Mouse (Mus musculus): ENCODE measurements at regions not wholly inside any gene's neighbourhood (a gene's known extent, or its start where the extent isn't known, plus 50 kb on each side); places are given as distances from the start of the nearest gene placed in this dataset.

DNA sequence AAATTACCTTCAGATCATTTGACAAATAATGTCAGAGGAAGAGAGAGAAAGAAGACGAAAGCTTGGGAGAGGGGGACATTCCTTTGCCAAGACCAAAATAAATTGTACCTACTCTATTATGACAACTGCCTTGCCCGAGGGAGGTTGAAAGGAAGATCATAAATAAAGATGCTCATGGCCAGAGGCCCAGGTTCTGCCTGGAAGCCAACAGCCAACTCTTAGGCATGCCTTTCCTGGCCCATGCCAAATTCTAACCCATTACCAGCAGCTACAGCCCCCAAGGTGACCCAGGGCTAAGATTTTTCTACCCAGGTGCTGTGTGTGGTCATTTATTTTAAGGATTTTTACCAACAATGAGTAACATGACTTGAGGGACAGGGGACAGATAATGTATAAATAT, 54.9 kb downstream of the Cbln1 start:
- DNase-seq (ENCODE audit: low spot score in 2 of 2) = no peak

GRCm38 (mm10) chr8:87415051-87415630, 57.3 kb downstream of the Cbln1 start:
- intact Hi-C loops (cut with DNase I) = no loop called here
- no peak for DNase-seq (ENCODE audit: low spot score in 2 of 2)

More for the DNA sequence above, 54.9 kb downstream of the Cbln1 start:
- intact Hi-C loops (cut with DNase I) = no loop called here

DNA sequence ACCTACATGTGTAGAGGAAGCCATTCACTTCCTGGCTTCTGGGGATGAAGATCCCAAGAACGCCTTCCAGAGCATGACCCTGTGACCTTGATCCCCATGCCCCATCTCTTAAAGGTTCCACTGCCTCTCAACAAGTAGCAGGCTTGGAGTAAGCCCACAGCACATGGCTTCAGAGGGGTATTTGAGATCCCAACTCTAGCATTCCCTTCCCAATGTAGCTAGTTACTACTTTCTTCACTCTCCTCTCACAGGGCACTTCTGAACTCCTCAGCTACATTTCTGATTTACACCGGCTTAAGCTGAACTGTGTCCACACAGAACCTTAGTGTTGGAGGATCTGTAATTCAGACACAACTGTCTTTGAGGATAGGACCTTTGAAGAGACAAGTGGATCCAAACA, 83.4 kb downstream of the Cbln1 start:
- no peak for DNase-seq (ENCODE audit: low spot score in 2 of 2)
- intact Hi-C loops (cut with DNase I) = no loop called here

- DNase-seq (ENCODE audit: low spot score in 2 of 2) = no peak
- intact Hi-C loops (cut with DNase I) = no loop called here
Observed at GRCm38 (mm10) chr8:87383527-87384206, 88.7 kb downstream of the Cbln1 start.

GRCm38 (mm10) chr8:87382311-87382710, 90.1 kb downstream of the Cbln1 start:
- DNase-seq (ENCODE audit: low spot score in 2 of 2) = no peak
- intact Hi-C loops (cut with DNase I) = no loop called here

- no peak for DNase-seq (ENCODE audit: low spot score in 2 of 2)
- intact Hi-C loops (cut with DNase I) = no loop called here
Observed at GRCm38 (mm10) chr8:87380791-87381190, 91.6 kb downstream of the Cbln1 start.

DNA sequence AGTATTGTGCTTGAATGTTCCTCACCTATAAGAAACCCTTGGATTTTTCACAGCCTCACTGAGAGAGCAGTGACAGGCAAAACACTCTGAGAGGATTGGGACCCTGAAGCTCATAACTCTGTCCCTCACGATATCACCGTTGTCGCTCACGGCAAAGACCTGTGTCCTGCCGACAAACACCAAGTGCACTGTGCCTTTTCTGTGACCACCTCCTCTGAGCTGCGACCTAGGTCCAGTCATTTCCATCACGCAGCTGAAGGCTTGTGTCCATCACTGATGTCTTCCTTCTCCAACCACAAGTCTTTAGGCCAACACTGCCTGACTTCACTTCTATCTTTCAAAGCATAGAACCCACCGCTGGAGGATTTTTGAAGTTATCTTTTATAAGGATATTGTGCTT, 93.1 kb downstream of the Cbln1 start:
- intact Hi-C loops (cut with DNase I) = no loop called here
- no peak for DNase-seq (ENCODE audit: low spot score in 2 of 2)

DNA sequence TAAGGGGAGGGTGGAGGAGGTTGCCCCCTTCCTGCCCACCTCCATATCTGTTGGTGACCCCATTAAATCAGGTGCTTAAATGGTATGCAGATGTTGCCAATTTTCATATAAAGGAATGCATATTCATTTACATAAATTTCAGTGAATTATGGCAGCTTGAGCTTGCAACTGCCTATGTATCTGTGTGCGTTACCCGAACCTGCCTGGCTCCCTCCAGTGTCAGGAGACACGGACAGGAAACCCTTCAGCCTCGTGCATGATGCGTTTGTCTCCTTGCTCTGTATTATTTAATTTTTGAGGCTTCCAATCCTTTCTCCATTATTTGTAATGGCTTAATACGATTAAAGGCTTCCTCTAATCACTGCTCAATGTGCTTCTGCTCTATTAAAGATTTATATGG, 98.4 kb downstream of the Cbln1 start:
- no peak for DNase-seq (ENCODE audit: low spot score in 2 of 2)
- intact Hi-C loops (cut with DNase I) = no loop called here

DNA sequence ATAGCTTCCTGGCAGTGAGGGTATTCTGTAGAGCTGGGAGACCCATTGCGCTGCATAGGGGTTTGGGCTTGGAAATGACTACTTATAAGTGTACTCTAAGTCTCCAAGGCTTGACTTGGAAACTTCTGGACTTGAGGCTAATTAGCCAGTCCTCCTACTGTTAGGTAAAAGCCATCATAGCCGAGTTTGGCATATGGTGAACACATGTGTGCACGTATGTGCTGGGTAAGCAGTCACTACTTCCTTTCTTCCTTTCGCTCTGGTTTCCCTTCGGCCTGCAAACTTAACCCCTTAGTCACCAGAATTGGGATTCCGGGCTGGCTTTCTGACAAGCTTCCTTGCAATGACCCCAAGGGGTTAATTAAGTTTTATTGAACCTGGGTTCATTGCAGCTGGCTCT, 98.9 kb downstream of the Cbln1 start:
- intact Hi-C loops (cut with DNase I) = no loop called here
- no peak for DNase-seq (ENCODE audit: low spot score in 2 of 2)

DNA sequence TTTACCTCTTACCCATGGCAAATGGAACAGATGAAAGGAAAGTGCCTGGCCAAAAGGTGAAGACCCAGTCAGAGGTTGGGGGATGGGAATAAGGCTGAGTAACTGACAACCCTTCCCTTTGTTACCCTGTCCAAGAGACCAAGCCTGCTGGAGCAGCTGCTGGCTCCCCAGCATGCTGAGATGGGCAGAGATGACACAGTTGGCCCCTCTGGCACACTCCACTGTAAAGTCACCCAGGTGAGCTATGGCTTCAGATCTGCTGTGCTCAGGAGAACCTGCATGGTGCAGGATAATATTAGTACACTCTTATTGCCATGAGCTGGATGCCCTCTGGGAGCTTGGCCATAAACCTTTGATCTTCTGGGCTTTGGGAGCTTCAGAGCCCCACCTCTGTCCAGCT, 100.3 kb downstream of the Cbln1 start:
- intact Hi-C loops (cut with DNase I) = no loop called here
- DNase-seq (ENCODE audit: low spot score in 2 of 2) = no peak

DNA sequence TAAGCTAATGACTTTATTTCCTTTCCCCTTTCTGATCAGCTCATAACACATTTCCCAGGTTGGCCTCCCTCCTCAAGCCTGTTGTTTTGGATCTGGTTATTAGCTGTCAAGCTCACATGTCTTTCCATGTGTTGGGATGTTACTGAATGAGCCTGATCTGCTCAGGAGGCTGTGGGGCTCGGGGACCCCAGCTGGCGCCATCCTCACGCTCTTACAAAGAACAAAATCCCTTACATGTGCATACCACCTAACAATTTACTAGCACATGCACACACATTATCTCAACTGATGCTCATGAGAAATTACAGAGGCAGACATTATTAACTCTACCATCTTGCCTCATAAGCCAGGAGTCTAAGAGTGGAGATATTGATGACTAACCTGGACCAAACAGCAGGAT, 102.2 kb downstream of the Cbln1 start:
- DNase-seq (ENCODE audit: low spot score in 2 of 2) = no peak
- intact Hi-C loops (cut with DNase I) = no loop called here

GRCm38 (mm10) chr8:87350471-87350870, 121.9 kb downstream of the Cbln1 start:
- no peak for DNase-seq (ENCODE audit: low spot score in 2 of 2)
- intact Hi-C loops (cut with DNase I) = no loop called here

GRCm38 (mm10) chr8:87349781-87350181, 122.6 kb downstream of the Cbln1 start:
- intact Hi-C loops (cut with DNase I) = no loop called here
- DNase-seq (ENCODE audit: low spot score in 2 of 2) = no peak

GRCm38 (mm10) chr8:87329371-87329770, 143.0 kb downstream of the Cbln1 start:
- intact Hi-C loops (cut with DNase I) = no loop called here
- DNase-seq (ENCODE audit: low spot score in 2 of 2) = no peak

DNA sequence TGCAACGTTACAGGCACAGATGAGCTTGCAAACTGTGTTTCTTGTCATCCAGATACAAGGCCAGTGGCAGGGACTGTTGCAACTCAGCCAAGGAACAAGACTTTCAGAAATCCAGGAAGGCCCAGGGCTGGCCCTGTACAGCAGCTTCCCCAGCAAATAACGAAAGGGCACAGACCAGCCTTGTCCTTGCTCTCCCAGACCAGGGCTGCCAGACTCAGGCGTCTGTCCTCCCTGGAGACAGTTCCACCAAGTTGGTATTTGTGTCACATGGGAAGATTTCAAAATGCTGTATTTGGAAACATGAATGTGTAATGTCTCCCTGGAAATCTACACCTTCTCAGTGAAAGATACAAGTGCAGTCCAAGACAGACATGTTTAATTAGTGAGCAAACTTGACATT, 157.8 kb downstream of the Cbln1 start:
- DNase-seq (ENCODE audit: low spot score in 2 of 2) = no peak
- intact Hi-C loops (cut with DNase I) = loop anchor here (5.0 kb wide), 1 partner anchor 77 kb away; no protein-coding TSS in a partner anchor

- intact Hi-C loops (cut with DNase I) = loop anchor here (5.0 kb wide), 1 partner anchor 74 kb away; no protein-coding TSS in a partner anchor
- peak in 1 of 2 experiments; percentile 4 for DNase-seq (ENCODE audit: low spot score in 2 of 2)
Observed at GRCm38 (mm10) chr8:87311282-87311681, 161.1 kb downstream of the Cbln1 start.

DNA sequence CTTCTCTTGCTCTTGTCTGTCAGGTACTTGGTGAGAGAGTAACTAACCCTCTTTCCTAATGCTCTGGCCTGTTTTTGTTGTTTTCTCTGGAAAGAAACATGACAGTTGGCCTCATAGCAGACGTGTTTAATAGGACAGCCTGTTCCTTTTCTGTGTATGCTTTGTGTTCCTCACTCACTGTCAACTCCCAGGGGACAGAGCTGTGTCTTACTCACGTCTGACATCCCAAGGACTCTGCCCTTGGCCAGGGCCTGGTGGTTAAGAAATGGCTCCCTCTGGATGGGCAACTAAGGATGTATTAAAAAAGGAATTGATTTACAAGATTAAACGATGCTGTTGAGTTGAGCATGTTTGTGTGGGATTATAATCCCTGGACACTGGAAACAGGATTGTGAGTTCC, 164.1 kb downstream of the Cbln1 start:
- no peak for DNase-seq (ENCODE audit: low spot score in 2 of 2)
- intact Hi-C loops (cut with DNase I) = no loop called here

GRCm38 (mm10) chr8:87305001-87305400, 167.4 kb downstream of the Cbln1 start:
- intact Hi-C loops (cut with DNase I) = no loop called here
- no peak for DNase-seq (ENCODE audit: low spot score in 2 of 2)

- intact Hi-C loops (cut with DNase I) = no loop called here
- no peak for DNase-seq (ENCODE audit: low spot score in 2 of 2)
Observed at GRCm38 (mm10) chr8:87303522-87303921, 168.9 kb downstream of the Cbln1 start.

DNA sequence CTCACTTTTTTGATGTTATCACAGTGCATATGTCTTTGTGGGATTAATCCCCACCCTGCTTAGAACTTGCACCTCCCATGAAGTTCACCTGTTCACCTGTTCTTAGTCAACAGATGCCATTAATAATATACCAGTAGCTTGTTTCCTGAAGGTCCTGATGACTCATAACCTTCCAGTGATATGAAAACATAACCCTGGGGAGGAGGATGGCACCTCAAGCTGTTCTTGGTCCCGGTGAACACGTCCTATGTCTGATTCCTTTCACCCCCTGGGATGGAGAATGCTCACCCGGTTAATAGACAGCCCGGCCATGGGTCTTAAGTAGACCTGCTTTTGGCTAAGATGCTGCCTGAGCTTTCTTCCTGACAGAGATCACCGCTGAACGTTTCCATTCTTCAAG, 174.6 kb downstream of the Cbln1 start:
- intact Hi-C loops (cut with DNase I) = no loop called here
- DNase-seq (ENCODE audit: low spot score in 2 of 2) = no peak

GRCm38 (mm10) chr8:87297331-87297730, 175.1 kb downstream of the Cbln1 start:
- intact Hi-C loops (cut with DNase I) = no loop called here
- no peak for DNase-seq (ENCODE audit: low spot score in 2 of 2)

All from left cerebral cortex, postnatal 14 days (tissue).